Mouse (Mus musculus) cerebellum, adult 11 months (tissue): ENCODE data around the gene Hdac10.
A peak's percentile ranks its signal among the peaks of the same experiment; 100 is the strongest.

ENCODE experiments used
- DNase-seq: peaks from one replicate; pipeline ENCODE4 v3.0.0; 2022

Gene Hdac10

DNA sequence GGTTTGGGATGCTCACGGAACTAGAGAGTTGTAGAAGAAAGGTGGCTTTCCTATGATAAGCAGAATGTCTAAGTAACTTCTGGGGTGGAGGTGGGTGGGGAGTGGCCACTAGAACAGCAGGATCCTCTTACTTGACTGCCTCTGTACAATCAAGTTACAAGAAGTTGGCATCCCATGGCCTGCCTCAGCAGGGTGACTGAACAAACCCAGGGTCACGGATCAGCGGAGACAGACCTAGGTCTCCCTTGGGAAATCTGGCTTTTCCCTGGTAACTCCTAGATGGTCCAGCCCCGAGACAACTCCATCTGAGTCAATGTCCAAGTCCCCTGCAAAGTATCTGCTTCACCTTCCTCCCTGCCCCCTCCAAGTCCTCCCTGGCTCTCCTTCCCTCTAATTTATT, 19.4 kb upstream of the Hdac10 start:
- no peak for DNase-seq

DNA sequence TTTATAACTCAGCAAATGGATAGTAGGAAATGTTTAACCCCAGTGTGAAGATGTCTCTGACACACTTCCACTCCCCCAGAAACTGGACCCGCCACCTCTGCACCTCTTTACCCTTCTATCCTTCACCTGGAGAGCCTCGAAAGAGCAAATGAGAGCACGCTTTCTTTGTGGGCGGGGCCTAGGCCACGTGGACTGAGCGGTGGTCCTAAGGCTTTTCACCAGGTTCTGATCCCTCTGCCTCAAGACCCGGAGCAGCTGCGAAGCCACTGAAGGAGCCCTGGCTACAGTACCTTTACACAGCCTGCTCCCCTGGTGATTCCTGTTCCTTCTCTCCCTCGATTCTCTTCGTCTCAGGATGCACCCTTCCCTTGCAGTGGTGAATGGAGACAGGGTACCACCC, 19.0 kb upstream of the Hdac10 start:
- DNase-seq, result no peak

DNA sequence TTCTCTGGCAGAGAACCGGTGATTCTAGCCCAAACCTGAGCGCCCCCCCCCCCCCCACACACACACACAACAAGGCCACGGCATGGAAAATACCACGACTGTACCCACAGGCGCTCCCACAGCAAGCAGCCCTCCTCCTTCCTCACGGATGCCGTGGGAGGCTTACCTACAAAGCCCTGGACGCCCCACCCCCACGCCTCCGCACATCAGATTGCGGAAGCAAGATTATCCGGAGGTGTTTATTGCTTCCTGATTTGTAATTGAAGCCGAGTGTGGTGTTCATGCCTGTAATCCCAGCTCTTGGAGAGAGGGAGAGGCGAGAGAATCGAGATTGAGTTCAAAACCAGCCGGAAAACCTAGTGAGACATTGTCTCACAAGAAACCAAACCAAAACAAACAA, 18.5 kb upstream of the Hdac10 start:
- no peak for DNase-seq

DNA sequence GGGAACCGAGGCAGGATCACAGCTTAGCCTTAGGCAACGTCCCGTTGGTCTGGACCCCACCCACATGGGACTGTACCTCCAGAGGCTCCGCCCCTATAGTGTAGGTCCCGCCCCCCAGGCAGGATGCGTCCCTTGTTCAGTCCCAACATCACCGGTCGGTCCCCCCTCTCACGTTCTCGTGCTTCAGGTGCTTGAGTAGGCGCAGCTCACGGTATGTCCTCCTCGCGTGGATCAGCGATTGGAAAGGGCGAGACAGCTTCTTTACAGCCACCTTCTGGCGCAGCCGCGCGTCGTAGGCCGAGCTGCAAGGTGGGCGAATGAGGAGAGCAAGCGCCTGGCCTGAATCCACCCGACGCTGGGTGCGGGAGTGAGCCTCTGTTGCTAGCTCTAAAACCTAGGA, 18.0 kb upstream of the Hdac10 start:
- DNase-seq, result peak; percentile 82

DNA sequence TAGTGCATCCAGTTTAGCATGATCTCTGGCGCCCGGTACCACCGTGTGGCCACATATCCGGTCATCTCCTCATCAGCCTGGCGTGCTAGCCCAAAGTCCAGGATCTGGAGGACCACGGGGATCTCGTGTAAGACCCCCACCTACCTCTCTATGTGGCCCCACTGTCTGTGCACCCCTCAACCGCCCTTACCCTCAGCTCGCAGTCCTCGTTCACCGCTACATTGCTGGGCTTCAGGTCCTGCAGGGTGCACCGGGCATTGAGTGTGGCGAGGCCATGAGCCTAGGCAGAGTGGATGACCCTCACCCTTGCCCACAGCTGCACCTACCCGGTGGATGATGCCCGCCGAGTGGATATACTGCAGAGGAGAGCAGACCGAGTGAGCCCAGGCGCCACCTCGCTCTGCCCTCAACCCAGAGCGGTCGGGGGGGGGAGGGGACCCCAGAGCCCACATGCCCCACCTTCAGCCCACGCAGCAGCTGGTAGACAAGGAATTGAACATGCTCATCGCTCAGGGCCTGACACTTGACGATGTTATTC, 17.4 kb upstream of the Hdac10 start:
- DNase-seq, result no peak

DNA sequence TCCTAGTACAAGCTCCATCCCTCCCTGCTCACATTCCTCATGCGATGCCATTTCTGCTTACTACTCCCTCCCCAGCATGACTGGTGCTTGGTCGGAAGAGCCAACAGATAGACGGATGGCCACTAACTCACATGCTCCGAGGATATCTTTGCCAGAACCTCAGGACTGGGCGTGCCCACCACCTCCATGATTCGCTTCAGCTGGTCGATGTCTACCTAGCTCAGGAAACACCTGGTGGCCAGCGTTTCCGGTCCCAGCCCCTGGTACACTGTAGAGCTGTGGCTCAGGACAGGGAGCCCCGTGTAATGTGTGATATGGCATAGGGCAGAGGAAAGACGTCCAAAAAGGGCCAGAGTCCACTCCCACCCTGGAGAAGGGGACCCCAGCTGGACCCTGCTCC, 16.5 kb upstream of the Hdac10 start:
- no peak for DNase-seq

DNA sequence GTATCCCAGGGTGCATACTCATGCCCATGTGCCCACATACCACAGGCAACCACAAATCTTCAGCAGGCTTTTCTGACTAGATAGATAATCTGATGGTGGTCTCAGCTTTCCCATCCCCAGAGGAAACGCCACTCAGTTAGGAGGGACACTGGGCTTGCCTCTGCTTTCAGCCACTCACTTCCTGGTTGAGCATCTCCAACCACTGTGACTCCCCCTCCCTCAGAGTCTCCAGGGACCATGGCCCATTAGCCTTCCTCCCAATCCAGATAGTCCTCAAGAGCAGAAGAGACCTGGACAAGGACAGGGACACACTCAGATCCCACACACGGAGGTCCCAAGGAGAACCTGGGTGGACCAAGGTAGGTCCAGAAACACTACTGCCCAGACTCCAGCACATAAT, 14.6 kb upstream of the Hdac10 start:
- DNase-seq, result no peak

DNA sequence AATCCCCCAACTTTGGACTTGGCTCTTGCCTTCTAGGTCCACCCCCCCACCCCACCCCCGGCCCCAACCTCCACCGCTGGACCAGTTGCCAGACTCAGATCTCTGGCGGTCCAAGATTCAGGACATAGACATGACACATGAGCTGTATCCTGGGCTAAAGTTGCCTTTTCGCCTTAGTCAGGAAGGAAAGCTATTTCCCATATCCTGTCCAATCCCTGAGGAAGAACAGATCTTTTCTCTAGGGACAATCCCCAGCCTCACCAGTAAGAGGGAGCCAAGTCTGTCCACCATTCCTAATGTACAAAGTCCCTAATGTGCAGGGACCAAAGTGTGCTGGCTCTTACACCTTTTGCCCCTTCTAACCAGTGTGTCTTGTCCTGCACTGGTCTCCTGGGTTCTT, 13.4 kb upstream of the Hdac10 start:
- DNase-seq, result no peak

DNA sequence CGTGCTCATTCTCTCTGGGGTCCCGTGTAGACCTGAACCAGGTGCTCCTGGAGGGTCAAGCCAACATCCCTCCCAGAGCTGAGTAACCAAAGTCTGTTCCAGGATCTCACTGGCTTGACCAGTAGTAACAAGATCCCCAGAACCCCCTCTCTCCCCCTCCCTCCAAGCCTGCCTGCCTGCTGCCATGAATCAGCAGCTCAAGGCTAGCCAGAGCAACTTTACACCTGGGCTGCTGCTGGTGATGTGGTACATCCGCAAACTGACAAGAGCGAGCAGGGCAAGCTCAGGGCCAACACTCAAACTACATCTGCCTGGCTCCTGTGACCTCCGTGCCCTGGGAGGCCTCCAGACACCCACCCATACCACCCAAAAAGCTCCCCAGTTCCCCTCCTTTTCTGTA, 12.9 kb upstream of the Hdac10 start:
- no peak for DNase-seq

DNA sequence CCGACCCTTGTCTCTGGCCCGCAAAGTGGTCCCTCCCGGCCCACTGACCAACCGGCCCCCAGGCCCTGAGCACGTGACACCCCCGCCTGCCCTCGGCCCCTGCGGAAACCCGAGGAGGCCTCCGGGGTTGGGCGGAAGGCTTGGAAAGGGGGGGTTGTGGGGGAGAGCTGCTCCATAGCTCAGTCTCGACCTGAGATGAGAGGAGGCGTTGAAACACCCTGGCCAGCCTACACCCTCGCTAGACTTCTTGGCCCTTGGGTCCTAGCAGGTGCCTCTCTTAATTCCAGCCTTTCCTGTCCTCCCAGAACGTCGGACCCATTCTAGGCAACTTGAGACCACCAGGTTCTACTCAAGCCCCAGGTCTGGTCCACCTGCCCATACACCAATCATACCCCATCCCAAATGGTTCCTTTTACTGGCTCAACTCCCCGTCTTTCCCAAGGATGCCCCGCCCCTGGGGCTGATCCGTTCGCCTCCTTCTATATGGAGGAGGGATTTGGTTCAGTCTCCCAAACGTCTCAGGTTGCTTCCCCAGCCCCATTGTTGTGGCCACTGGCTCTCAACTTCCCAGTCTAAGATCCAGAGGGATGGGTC, 12.3 kb upstream of the Hdac10 start, which contains the start of gene Mapk12:
TSS of gene Mapk12 (minus strand) at position 45 of the 594 bp plus-strand sequence.
- peak; percentile 70 for DNase-seq

DNA sequence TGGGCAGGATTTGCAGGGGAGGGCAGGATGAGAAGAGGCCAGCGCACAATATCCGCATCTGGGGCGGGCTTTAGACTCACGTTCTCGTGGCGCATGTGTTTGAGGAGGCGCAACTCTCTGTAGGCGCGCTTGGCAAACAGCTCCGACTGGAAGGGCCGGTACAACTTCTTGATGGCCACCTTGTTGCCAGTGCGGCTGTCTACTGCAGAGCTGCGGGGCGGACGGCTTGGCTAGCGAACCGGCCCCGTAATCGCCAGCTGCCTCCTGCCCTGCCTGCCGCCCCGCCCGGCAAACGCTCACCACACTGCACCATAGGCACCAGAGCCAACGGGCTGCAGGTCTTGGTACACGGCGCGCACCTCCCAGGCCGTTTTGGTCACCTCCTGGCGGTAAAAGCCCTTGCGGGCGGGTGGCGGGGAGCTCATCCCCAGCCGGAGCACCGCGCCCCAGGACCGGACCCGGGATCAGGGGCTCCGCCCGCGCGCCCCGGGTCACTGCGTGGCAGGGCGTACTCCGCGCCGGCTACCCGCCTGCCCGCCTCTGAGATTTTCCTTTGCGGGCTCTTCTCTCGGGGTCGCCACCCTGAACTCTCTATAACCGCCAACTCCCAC, 11.7 kb upstream of the Hdac10 start:
- peak; percentile 75 for DNase-seq

DNA sequence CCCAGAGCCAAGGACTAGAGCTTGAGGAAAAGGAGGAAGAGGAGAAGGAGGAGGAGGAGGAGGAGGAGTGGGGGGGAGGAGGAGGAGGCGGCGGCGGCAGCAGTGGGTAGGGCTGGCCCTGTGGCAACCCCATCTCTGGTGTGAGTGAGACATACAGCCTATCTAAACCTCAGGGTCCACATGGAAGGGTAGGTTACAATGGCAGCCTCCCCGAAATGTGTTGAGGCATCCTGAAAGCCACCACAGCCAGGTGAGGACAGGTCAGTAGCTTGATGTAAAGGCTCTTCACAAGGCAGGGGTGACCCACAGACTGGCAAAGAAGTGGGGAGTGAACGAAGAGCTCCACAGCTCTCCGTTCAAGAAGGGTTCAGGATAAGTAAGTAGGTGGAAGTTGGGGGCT, 10.0 kb upstream of the Hdac10 start:
- DNase-seq, result no peak

DNA sequence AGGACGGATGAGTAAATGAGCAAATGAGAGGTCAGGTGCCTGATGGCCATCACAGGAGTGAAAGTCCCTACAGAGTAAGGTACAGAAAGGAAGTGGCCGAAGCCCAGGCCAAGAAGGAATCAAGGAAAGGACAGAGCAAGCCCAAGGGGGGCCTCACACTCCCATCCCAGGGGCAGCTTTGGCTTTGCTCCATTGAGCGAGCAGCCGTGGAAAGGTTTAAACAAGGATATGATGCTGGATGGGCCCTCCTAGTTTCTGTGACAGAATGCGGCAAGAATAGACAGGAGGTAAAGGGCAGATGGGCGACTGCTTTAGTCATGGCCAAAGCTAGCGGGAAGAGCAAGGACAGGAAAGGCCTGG, 9.5 kb upstream of the Hdac10 start:
- DNase-seq, result no peak

DNA sequence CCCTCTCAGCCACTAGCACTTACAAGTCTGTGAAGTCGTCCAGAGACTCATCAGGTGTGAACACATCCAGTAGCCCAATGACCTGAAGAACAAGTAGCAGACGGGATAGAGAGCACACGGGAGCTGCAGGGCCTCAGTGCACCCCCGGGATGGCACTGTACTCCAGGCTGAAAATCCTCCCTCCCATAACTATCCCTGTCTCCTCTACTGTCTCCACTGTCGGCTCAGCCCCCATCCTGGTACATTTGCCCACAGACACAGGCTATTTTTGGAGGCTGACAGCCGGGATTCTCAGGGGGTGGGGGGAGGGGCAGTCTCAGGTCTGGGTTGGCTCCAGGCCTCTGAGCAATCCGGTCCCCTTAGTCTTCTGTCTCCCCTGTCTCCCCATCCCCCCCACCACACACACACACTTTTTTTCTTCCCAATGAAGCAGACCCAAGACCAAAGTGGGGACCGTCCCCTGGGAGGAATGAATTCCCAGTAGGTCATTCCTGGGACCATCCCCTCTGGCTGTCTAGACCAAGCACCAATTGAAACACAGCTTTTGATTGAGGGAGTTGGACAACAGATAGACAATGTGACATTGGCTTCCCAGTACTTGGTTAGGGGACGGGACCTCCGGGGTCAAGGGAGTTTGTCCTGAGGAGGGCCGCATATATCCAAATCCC, 9.0 kb upstream of the Hdac10 start:
- no peak for DNase-seq

DNA sequence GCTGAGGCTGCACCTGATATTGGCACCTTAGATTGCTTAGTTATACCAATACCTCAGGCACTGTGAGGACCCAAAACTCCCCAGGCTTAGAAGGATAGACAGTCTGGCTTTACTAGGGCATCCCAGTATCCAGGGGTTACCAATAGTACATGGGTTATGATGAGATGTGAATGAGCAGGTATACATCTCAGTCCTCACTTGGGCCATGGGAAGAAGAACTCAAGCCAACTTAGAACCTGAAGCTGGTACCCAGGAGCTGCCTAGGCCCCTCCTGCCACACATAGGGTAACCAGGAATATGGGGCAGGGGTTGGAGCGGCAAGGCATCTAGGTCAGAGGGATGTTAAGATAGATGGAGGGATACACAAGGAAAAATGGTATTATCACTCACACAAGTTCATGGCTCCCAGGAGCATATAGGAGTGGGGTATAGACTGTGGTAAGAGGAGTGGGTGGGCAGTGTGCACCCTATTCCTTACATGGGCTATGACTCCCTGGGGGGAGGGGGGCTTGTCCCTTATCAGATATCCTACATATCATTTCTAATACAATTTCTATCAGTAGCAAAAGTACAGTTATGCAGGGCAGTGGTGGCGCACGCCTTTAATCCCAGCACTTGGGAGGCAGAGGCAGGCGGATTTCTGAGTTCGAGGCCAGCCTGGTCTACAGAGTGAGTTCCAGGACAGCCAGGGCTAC, 8.1 kb upstream of the Hdac10 start:
- DNase-seq, result no peak

DNA sequence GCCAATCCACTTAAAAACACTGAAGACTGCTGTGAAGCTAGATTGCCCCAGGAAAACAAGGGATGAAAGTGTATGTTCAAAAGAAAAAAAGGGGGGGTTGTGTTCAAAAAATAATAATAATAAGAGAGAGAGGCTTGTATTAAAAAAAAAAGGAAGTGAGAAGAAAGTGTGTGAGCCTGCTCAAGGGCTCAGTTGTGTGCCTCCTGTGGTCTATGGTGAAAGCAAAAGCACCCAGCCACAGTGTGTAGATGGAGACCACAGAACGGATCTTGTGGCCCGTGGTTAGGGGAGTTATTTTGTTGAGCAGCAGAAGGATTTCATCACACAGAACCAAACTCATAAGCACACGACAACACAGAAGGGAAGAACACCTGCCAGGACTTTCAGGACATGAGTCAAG, 2.8 kb upstream of the Hdac10 start:
- no peak for DNase-seq

DNA sequence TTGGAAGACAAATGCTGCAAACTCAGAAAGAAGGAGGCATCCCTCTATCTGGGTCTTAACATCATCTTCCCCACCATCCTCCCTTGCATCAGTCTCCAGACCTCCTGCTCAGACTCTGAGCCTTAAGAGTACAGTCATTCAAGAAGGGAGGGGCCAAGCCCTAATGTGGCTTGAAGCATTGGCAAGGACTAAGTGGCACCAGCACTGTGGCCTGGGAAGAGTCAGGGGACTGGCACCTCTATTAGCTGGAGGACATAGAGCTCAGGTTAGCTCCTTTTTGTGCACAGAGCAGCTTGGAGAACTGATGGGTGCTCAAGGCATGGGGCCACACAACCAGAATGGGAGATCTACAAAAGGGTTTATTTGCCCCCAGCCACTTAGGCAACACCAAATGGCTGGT, 1.7 kb upstream of the Hdac10 start:
- DNase-seq, result no peak

DNA sequence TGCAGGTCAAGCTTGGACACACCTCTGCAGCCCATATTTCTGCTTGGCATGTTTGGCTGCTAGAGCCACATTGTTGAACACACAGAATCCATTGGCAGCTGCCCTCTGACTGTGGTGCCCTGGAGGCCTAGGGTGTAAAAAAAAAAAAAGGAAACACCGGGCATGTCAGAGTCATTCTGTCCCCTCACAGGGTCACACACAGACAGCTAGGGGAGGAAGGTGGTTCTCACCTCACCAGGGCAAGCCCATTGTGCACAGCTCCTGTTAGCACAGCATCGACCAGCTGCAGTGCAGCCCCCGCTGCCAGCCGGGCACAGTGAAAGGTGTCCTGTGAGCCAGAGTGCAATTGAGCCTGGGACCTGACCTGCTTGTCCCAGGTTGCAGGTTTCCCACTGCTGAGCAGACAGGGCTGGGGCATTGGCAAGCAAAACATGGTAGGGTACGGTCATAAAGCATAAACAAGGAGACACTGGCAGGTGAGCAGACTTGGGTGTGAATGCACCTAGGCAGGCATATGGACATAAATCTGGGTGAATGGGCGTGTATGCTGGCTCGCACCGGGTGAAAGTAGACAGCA, 1.0 kb downstream of the Hdac10 start:
- DNase-seq, result no peak

DNA sequence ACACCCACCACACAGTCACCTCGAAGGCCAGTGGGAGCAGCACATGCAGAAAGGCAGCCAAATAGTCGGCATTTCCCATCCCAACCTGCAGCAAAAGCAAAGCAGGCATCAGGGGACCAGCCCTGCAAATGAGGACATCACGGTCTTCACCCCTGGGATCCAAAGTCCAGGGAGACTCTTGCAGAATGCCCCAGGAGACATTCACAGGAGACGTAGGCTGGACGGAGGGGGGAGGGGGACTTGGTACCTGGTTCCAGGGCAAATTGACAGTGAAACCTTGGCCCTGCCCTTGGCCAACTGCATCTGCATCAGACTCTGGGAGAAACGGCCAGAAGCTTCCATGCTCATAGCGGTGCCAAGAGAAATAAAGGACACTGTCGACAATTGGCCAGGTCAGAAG, 1.9 kb downstream of the Hdac10 start:
- DNase-seq, result no peak

DNA sequence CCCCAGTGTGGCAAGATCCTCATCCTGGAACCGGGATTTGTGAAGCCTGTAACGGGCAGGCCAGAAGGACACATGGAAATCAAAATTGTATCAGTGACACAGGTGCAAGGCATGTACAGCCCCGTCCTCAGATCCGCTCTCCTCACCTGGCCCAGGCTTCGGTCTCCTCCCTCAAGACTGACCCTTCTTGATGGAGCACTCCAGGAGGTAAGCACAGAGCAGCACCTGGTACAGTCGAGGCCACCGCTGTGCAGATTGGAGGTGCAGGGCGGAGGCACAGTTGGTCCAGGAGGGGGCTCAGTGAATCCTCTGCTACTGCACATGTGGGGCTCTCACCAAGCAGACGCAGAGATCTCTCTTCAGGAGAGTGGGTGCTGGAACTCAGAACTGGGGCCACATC, 3.1 kb downstream of the Hdac10 start:
- no peak for DNase-seq

DNA sequence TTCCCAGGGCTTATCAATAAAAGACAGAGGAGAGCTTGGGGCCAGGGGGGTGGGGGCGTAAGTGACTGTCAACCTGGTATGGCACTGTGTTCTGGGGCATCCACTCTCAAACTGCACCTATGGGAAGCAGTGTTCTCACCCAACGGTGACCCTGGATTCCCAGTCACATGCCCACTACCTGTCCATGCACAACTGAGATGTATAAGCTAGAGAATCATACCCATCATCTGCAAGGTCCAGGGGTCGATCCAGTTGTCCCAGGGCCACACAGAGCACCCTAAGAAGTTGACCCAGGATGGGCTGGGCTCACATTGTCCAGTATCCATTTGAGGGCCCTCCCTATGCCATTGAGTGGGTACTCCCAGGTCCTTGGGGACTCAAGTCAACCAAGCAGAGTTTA, 4.2 kb downstream of the Hdac10 start:
- DNase-seq, result no peak

DNA sequence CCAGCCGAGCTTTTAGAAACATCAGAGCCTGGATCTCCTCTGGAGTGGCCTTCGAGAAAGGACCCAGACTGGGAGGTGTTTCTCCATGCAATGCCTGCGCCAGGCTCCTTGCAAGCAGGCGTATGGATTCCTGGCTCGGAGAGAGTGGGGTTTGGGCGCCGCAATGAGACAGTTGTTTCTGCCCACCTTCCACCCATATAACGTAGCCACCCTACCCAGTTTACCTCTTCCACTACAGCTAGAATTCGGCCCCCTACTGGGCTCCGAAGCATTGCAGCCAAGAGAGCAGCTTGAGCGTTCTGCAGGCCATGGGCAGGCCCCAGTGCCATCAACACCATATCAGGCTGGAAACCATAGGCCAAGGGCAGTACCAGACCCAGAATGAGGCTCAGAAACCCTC, 4.9 kb downstream of the Hdac10 start:
- DNase-seq, result peak; percentile 54

DNA sequence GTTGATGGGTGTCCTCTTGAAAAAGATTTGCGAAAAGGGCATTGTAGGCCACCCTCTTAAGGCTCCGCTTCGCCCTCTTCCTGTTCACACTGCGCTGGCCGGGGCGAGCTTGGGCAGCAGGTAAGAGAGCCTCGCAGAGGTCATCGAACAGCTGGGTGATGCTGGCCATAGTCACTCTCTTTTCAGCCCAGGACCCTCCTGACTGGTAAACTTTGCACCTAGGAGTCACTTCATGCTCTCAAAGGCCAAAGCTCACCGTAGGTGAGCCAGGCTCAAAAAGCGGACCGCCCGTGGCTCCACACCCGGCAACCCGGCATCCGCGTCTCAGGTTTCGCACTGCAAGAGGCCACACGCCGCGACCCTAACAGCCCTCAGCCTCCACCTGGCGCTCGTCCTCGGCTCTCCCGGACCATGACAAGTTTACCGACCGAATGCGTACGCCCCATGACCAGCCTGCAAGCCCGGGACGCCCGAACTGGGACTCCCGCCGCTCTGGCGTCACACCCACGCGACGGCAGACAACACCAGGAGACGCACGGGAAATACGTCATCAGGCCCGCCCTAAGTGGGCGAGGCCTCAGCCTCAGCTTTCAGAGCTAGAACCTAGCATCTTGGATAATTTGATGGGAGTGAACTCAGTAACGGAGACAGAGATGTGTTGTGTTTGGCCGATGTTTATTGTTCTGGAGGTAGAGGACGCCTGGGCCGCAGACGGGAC, 5.7 kb downstream of the Hdac10 start, which contains the start of gene Tubgcp6:
TSS of gene Tubgcp6 (minus strand) at position 464 of the 718 bp plus-strand sequence.
- DNase-seq, result peak; percentile 93
